Mouse (Mus musculus) G1E (cell line): ENCODE measurements around the gene Fbxo3. TPM values are rescaled to one million over a fixed set of nuclear protein-coding genes. Genes with fewer than 3 reads are reported as not detected.
"Not testable (repeated sequence)": the region's sequence is repeated elsewhere in the genome, so short reads cannot be mapped to it uniquely, and the experiment has no call there.

Experiments used
- ATAC-seq: 2 replicates; pipeline ENCODE4 v1.8.0; 2016; ENCODE audit warnings: mild to moderate bottlenecking; ENCODE audit not compliant: insufficient number of reproducible peaks, poor library complexity, low FRiP score, severe bottlenecking; ENCODE audit errors: extremely low read depth
- DNase-seq: peaks from one replicate; pipeline ENCODE4 v3.0.0; 2012; ENCODE audit warnings: low spot score
- H3K27me3 ChIP-seq: 2 replicates; pipeline ENCODE4 v1.6.1; 2012; ENCODE audit warnings: mild to moderate bottlenecking, low read length, inconsistent platforms; ENCODE audit not compliant: insufficient read depth
- H3K36me3 ChIP-seq: replicated peaks from 2 replicates; pipeline ENCODE3; 2012; ENCODE audit warnings: mild to moderate bottlenecking, inconsistent platforms
- H3K4me1 ChIP-seq: 2 replicates; pipeline ENCODE4 v1.6.1; 2012; ENCODE audit warnings: low read depth, low read length, inconsistent platforms, mixed read lengths; ENCODE audit not compliant: insufficient read depth
- H3K4me3 ChIP-seq: 2 replicates; pipeline ENCODE4 v1.5.1; 2012; ENCODE audit warnings: low read depth, mild to moderate bottlenecking, inconsistent platforms, low read length, moderate library complexity, mixed read lengths
- H3K9me3 ChIP-seq: replicated peaks from 2 replicates; pipeline ENCODE4 v1.6.1; 2012; ENCODE audit warnings: inconsistent platforms
- CTCF ChIP-seq: IDR thresholded peaks from 2 replicates; pipeline ENCODE4 v1.5.1; 2012; ENCODE audit warnings: low read depth, low read length, inconsistent platforms, mixed read lengths
- GATA1 ChIP-seq: IDR thresholded peaks from 2 replicates; pipeline ENCODE4 v1.6.1; 2012; ENCODE audit warnings: borderline replicate concordance, low read length, inconsistent platforms, mixed read lengths
- GATA2 ChIP-seq: IDR thresholded peaks from 2 replicates; pipeline ENCODE4 v1.6.1; 2012; ENCODE audit warnings: low read depth, low read length, inconsistent platforms, borderline replicate concordance
- POLR2AphosphoS5 ChIP-seq: IDR thresholded peaks from 2 replicates; pipeline ENCODE4 v1.6.1; 2012; ENCODE audit warnings: low read depth, low read length, inconsistent platforms; ENCODE audit not compliant: insufficient replicate concordance
- TAL1 ChIP-seq: conservative IDR thresholded peaks from 2 replicates; pipeline ENCODE4 v1.6.1; 2012; ENCODE audit warnings: low read depth, low read length, inconsistent platforms, mixed read lengths
- polyA plus RNA-seq: library from polyadenylated mRNA; stranded (reverse); fragments of >175 nt; gene quantifications from 2 replicates; pipeline ENCODE4 v1.2.3, GENCODE M21; 2012
- total RNA-seq, 2 experiments: library from RNA; stranded (forward) in 1 of 2; stranded (reverse) in 1 of 2; fragments of 200-1000 nt in 1 of 2; fragments of >200 nt in 1 of 2; fragmentation: Nextera tagmentation in 1 of 2; gene quantifications; 2 replicates each; pipeline ENCODE4 v1.2.3; 2014 to 2017

Fbxo3 gene
- total and polyA plus RNA-seq, 3 experiments = 9.4 to 126 (median 76.4) TPM

DNA sequence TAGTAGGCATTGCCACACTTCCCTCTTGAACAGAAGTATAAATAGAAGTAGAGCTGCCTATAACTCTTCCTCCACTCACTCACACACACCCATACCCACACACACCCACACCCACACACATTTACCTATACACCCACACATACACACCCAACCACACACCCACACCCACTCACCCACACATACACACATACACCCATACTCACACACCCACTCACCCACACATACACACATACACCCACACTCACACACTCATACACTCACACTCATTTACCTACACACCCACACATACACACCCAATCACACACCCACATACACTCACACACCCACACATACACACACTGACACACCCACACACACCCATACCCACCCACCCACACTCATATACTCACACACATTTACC lies 55.0 kb downstream of the Fbxo3 start:
- no peak for ATAC-seq

DNA sequence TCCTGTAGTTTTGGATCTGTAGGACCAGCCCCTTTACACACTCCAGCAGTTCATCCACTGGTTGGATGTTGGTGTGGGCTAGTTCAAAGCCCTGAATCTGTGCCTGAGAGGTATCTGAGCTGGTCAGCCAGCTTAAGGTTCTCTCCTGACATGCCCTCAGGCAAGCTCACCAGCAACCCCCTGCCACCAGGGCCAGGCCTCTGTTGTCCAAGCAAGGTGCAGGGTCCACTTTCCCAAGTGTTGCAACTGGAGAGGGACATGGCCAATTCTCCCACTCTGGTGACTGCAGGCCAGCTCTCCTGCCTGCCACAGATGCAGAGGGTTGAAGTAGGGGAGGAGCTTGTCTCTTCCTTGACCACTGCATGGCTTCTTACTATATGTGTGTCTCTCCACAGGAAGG lies 56.5 kb downstream of the Fbxo3 start:
- H3K27me3 ChIP-seq, DNase-seq, H3K9me3 ChIP-seq, H3K36me3 ChIP-seq, H3K4me3 ChIP-seq, ATAC-seq: not testable (repeated sequence)
- peaks cover 12% of the 10 kb centered on the region for H3K4me1 ChIP-seq

More for the DNA sequence above, 55.0 kb downstream of the Fbxo3 start:
- TF ChIP-seq POLR2AphosphoS5 = no peak
- Histone ChIP-seq H3K4me3 (no peak overlapping the region), H3K9me3 (no peaks in the 10 kb centered on the region), H3K36me3 (no peaks in the 10 kb centered on the region), H3K27me3 (no peaks in the 10 kb centered on the region), H3K4me1 (peaks cover 24% of the 10 kb centered on the region)
- no peak for DNase-seq

DNA sequence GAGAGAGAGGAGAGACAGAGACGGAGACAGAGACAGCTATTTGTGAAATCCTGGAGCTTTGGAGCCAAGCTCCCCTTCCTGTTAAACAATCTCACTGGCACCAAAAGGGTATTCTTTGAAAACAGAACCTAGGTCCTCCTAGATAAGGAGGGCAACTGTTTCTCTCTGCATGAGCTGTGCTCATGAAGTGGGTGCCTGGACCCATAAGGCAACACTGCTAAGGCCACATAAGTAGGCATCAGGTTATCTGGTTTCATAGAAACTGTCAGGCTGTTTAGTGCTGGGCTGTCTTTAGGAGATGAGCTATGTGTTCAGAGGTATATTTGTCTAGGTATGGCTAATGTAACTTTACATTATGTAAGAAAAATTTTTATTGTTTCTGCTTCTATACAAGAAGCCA lies 60.0 kb downstream of the Fbxo3 start:
- not testable (repeated sequence) for H3K9me3 ChIP-seq, DNase-seq, H3K27me3 ChIP-seq, H3K4me1 ChIP-seq, H3K4me3 ChIP-seq, ATAC-seq, H3K36me3 ChIP-seq

DNA sequence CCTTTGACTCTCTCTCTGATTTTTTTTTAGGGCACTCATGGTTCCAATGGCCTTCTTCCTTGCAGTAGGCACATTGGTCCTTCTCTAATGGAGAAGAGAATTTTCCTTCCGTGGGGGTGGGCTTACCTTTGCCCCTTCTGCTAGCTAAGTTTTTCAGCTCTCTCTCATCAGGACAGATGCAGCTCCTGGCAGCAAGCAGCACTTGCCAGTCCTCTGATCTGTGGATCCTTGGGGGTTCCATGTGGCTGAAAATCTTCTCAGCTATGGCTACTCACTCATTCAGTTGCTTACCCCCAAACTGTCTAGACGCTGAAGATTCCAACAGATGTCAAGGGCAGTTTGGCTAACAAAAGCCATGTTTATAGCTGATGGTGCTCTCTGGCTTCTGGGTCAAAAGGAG lies 65.8 kb downstream of the Fbxo3 start:
- Histone ChIP-seq H3K36me3 (no peaks in the 10 kb centered on the region), H3K9me3 (peaks cover 4% of the 10 kb centered on the region), H3K27me3 (no peaks in the 10 kb centered on the region), H3K4me1 (peaks cover 22% of the 10 kb centered on the region), H3K4me3 (no peak overlapping the region)
- TF ChIP-seq GATA2 (no peak), CTCF (no peak), TAL1 (no peak), GATA1 (no peak), POLR2AphosphoS5 (no peak)
- ATAC-seq (no peak), DNase-seq (no peak)

DNA sequence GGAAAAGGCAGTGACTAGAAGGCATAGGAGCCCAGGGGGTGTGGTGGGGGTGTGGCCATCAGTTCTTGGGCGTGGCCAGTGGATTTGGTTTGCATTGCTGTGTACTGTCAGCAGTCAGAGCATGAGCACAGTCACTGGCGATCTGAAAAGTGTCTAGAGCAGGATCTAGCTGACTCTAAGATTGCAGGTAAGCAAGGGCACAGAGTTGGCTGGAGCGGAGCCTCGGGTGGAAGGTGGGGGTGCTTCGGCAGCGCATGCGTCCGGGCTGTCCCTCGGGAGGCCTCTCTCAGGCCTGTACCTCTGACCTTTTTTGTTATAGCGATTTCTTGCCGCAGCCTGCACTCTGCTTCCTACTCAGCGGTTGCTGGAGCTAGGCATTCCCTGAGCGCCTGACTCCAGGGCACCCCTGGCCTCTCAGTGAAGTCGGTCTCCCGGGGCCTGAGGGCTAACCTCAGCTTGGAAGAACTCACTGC lies 68.3 kb downstream of the Fbxo3 start, which contains the start of gene Cd59a:
Cd59a (plus strand) TSS at position 61 of the 473 bp plus-strand sequence.
- ATAC-seq = no peak
- Histone ChIP-seq H3K27me3 (no peaks in the 10 kb centered on the region), H3K4me3 (peak within 1 kb of the TSS; percentile 67), H3K9me3 (peaks cover 4% of the 10 kb centered on the region), H3K36me3 (no peaks in the 10 kb centered on the region), H3K4me1 (peaks cover 38% of the 10 kb centered on the region)
- peak; percentile 25 for DNase-seq
- TF ChIP-seq CTCF (no peak), TAL1 (no peak), GATA1 (no peak), POLR2AphosphoS5 (no peak), GATA2 (no peak)

DNA sequence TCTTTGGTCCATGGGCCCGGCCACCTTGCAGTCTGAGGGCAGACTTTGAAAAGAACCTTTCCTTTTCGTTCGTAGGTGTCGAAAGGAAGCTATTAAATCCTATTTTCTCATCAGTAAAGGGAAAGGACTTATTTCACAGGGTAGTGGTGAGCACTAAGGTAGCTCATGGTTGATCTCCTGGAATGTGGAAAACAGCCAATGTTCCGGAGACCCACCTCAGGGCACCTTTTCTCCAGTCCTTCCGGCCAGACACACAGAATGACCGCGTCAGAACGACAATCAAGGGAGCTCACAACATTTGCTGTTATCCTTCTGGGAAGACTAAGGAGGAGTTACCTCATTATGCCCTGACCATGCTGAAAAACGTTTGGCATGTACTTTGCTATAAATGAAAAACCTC lies 68.7 kb downstream of the Fbxo3 start:
- H3K4me1 ChIP-seq = peaks cover 38% of the 10 kb centered on the region
- TF ChIP-seq GATA1 (no peak), GATA2 (no peak), POLR2AphosphoS5 (no peak), CTCF (no peak), TAL1 (no peak)
- H3K9me3 ChIP-seq = peaks cover 4% of the 10 kb centered on the region
- H3K36me3 ChIP-seq = no peaks in the 10 kb centered on the region
- no peak for DNase-seq
- no peak for ATAC-seq
- peak overlapping the region; percentile 67; the same call in 1 of the 2 replicates for H3K4me3 ChIP-seq
- no peaks in the 10 kb centered on the region for H3K27me3 ChIP-seq

DNA sequence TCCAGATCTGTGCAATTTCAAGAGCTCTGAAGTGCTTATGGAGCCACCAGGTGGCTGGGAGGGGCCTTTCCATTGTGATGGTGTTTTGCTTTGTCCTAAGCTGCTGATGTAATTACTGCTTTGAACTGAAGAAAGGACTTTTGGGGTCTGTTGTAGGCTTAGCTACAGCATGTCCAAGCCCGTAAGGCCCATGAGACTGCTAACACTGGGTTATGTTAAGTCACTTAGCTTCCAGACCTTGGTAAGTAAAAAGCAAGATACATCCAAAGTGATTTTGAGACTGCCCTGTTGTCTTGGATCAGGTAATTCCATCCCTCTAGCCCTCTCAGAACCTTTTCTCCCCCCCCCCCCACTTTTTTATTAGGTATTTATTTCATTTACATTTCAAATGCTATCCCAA lies 69.3 kb downstream of the Fbxo3 start:
- not testable (repeated sequence) for H3K9me3 ChIP-seq, H3K4me3 ChIP-seq, H3K36me3 ChIP-seq, ATAC-seq, H3K27me3 ChIP-seq, DNase-seq
- H3K4me1 ChIP-seq = peaks cover 38% of the 10 kb centered on the region

DNA sequence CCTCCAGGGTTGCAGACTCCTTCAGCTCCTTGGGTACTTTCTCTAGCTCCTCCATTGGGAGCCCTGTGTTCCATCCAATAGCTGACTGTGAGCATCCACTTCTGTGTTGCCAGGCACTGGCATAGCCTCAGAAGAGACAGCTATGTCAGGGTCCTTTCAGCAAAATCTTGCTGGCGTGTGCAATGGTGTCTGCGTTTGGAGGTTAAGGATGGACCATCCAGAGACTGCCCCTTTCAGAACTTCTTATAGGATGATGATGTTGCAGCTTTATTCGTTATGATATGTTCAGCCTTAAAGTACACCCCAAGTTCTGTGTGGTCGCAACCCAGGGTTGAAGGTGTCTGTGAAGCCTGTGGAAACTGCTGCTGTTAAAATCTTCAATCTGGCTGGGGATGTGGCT lies 69.9 kb downstream of the Fbxo3 start:
- H3K4me1 ChIP-seq = peaks cover 41% of the 10 kb centered on the region
- DNase-seq, H3K4me3 ChIP-seq, H3K27me3 ChIP-seq, ATAC-seq, H3K36me3 ChIP-seq, H3K9me3 ChIP-seq: not testable (repeated sequence)
